Mouse (Mus musculus) gastrocnemius, postnatal 25 days (tissue): ENCODE data around the gene 1600014C10Rik. TPM values are rescaled to one million over a fixed set of nuclear protein-coding genes. Genes with fewer than 3 reads are reported as not detected.

Experiments used
- total RNA-seq, 2 experiments: library from RNA; stranded (reverse); gene quantifications; 1 replicate in 1 of 2; 2 replicates in 1 of 2; pipeline ENCODE4 v1.2.3; 2021

Gene 1600014C10Rik
- total RNA-seq, 2 experiments from 2014 or later, result 21.2 to 23.0 TPM

Other genes with a start within 250 kb of the 1600014C10Rik start
- gene Uri1, start 159.7 kb upstream of the 1600014C10Rik start, total RNA-seq, result 10 to 100 TPM; 20.5 to 25.2 TPM
- gene Ccne1, start 75.7 kb upstream of the 1600014C10Rik start, total RNA-seq, result 1 to 10 TPM in 1 of 2 experiments, under 1 TPM in 1; 0.33 to 1.3 TPM
- 1 to 10 TPM; 5.0 to 7.5 TPM for gene Plekhf1, start 44.8 kb downstream of the 1600014C10Rik start, total RNA-seq
- gene Pop4, start 88.2 kb downstream of the 1600014C10Rik start, total RNA-seq, result 1 to 10 TPM; 8.3 to 9.0 TPM